Mouse (Mus musculus): ENCODE results near the gene Wdfy1.
A peak's percentile ranks its signal among the peaks of the same experiment; 100 is the strongest.

The Wdfy1 gene

DNA sequence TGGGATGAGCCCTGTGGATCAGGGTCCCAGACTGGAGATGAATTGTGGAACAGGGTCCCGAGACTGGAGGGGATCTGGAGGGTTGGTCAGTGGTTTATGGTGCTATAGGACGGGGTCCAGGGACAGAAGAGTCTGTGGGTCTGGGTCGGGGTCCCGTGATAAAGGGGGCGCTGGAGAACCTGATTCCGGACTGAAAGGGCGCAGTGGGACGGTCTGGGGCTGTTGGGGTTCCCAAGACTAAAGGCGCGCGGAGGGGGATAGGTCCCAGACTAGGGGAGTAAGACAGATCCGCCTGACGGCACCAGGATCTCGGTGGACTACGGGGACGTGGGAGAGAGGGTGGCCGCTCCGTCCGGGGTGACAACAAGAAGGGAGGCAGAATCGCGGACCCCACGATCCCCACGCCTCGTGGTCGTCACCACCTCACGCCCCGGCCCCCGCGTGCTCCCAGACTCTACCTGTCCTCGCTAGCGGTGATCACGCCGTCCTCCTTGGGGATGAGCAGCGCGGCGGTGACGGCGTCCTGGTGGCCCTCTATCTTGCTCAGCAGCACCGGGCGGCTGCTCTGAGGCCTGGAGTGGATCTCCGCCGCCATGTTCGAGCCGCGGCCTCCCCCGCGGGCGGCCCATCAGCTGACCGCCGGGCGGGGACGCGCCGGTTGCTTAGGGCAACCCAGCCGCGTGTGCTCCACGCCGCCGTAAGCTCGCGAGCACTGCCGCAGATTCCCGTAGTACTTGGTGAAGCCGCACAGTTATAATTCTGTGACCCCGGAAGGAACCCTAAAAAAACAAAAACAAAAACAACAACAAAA is 14.6 kb downstream of the Wdfy1 start:
- peak; percentile 83 for DNase-seq (ENCODE audit: low read depth, low spot score)

DNA sequence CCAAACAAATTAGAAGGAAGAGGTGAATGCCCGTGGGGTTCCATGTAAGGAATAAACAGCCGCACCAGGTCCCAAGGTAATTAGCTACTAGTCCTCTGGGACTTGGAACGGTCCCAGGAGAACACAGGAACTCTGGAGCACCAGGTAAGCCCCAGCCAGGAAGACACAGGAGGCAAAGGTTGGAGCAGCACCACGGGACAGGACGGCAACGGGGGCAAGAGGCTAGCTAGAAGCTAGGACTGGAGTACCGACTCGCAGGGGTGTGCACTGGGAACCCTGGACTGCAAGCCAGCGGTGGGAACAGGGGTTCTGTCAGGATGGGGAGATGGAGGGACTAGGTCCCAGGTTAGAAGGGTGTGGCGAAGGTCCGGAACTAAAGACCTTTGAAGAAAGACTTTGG is 15.3 kb downstream of the Wdfy1 start:
- no peak for DNase-seq (ENCODE audit: low read depth, low spot score)

DNA sequence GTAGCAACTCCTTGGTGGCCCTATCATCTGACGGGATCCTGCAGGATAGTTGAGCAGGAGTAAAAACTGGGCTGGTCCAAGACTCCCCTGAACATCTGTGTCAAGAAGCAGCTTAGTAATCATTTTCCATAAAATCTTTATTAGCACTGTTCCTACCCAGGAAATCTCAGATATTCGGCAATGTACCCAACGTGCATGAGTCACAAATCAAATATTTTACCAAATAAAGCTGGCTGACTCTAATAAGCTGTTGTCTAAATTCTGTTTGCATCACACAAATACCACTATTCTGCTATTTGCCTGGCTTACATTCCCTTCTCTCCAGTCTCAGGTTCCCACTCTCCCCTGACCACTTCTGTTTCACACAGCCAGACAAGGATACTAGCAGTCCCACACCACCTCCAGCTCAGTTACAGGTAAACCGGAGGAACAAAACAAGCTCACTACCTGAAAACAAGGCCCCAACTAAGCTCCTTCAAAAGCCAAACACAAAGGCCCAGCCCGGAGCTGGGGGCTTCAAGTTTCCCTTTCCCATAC is 16.4 kb downstream of the Wdfy1 start:
- DNase-seq (ENCODE audit: low read depth, low spot score), result no peak

DNA sequence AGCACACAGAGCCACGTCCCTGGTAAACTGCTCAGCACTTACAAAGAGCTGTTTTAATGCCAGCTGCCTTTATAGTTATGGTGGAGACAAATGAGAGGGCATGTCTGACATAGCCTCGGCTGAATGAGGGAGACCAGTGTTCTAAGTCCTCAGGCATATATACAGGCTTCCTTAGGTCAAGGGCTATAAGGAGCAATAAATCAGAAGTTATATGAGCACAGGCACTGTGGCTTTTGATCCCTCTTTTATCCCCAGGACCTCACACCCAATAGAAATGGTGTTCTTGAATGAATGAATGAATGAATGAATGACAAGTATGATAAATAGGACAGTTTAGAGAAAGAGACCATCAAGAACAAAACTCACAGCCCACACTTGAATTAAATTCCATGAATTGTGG is 16.9 kb downstream of the Wdfy1 start:
- no peak for DNase-seq (ENCODE audit: low read depth, low spot score)

DNA sequence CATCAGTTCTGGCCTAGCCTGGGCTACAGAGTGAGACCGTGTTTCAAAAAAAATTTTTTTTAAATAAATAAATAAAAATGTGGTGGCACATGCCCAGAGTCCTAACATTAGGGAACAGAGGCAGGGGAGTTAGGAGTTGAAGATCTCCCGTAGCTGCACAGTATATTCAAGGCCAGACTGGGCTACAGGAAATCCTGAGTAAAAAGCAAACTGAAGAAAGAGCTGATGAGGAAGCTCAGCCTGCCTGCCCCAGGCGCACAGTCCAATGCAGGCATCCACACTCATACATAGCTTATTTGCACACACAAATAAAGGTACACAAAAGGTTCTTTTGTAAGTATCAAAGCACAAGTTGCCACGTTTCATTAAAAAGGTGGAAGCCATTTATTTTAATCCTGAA is 18.3 kb downstream of the Wdfy1 start:
- DNase-seq (ENCODE audit: low read depth, low spot score), result no peak

DNA sequence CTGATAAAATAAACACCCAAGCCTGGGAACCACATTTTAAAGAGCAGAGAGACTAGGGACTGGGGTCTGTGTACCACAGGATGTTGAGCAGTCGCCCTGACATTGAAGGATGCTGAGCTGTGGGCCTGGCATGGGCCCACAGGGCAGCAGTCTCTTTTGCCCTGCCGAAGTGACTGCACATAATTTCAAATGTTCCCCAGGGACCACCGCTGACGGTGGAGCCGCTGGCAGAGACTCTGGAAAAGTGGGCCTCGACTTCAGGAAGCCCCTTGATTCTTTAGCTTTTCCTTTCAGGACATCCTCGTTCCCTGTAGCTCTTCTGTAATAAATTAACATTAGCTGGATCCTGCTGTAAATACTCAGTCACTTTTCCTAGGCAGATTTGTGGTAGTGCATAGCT is 18.8 kb downstream of the Wdfy1 start:
- no peak for DNase-seq (ENCODE audit: low read depth, low spot score)

DNA sequence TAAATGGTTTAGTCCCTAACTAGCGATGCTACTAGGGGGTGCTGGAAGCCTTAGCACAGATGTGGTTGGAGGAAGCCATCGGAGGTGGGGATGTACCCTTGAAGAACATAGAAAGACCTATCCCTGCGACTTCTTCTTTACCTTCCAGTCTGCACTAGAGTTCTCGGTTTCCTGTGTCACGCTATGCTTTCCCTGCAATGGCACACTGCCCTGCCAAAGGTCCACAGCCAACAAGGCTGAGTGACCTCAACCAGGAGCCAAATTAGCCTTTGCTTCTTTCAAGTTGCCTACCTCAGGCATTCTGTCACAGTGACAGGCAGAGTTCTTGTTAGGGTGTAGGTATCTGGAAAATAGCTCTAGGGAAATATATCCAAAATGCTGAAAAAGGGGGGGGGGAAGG is 19.5 kb downstream of the Wdfy1 start:
- no peak for DNase-seq (ENCODE audit: low read depth, low spot score)

DNA sequence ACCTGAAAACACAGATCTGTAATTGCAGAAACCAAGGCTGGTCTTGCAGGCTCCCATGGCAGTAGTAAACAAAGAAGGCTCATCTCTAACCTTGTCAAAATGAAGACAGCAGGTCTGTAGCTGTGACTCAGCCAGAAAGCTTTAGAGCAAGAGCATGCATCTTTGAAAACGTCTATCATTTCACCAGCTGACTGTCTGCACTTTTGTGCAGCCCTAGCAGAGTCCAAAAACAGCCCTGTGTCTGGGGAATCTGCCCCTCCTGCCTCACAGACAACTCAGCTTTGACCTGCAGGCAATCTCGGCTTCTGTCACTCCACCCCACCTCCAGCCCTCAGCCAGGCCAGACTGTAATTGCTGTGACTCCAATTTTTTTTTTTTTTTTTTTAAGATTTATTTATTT is 20.6 kb downstream of the Wdfy1 start:
- DNase-seq (ENCODE audit: low read depth, low spot score), result no peak

DNA sequence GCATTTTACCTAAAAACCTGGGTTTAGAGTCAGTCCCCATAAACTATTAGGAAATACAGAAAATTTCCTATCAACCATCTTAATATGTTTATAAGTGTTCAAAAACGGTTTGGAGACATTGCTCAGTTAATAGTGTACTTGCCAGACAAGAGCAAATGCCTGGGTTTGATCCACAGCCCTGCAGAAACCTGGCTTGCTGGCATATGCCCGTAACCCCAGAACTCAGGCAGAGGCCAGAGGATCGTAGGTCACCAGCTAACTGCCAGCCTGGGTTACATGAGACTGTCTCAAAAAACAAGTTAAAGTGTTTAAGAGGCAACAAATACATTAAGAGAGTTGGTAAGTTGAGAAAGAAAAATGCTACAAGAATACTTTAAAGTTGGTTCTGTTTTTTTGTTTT is 21.0 kb downstream of the Wdfy1 start:
- DNase-seq (ENCODE audit: low read depth, low spot score), result no peak

DNA sequence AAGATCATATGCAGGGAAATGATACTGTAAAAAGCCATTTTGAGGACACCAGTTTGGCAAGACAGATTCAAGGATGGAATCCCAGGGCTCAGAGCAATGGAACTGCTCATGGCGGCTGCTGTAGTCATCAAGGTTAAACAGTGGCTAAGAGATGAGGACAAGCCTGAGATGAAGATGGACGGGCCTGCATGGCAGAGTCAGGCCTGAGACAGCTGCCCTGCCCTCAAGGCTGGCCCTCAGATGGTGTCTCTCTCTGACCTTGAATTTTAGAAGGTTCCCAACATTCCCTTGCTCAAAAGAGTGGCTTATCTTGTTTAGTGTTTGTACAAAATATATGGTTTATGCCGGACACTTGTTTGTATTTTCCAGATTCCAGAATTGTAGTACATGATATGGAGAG is 22.5 kb downstream of the Wdfy1 start:
- no peak for DNase-seq (ENCODE audit: low read depth, low spot score)

DNA sequence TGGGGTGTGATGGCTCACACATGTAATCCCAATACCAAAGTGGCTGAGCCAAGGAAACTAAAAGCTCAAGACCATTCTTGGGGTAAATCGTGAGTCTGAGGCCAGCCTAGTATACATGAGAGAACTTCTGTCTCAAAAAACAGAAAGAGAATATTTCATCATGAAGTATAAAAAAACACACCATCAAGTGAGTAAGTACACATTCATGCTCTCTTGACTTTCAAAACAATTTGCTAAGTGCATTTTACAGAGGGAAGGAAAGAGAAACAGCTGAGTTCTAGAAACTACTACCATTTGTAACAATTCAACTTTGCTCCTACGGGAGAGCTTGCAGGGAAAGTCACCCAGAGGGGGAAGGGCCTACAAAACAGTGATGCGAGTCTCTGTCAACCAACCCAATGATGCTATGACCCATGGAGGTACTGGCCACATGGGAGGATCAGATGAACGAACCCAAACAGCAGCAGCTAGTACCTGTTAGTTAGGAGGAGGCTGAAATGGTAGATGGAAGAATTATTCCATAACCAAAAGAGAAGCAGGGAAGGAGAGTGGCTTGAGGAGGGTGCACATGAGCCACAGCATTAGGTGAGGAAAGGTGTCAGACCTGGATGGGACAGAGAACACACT is 23.1 kb downstream of the Wdfy1 start:
- DNase-seq (ENCODE audit: low read depth, low spot score), result no peak

DNA sequence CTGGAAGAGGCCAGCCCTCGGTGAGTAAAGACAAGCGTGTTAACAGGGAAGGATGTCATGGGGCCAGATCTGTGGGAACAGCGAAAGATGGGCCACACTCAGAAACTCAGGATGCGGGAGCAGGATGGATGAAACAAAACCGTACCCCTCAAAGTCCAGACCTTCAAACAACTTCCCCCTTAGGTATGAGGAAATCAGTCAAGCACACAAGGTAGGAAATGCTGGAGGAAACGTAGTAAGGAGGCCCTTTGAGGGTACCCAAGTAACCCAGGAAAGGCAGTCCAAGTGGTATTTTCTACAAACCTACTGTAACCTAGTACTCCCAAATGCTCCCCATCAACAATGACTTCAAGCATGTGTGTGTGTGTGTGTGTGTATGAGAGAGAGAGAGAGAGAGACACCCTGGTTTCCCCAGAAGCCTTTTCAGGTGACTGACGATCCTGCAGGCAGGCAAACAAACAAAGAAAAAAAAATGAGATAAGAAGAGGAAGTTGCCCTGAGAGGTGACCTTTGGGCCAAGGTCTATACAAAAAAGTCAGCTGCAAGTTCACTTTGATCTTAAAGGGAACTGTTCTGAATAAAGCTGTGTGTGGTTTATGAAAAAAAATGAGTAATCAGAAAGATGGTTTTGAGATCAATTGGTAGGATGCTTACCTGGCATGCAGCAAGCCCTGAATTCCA is 23.8 kb downstream of the Wdfy1 start:
- DNase-seq (ENCODE audit: low read depth, low spot score), result no peak

DNA sequence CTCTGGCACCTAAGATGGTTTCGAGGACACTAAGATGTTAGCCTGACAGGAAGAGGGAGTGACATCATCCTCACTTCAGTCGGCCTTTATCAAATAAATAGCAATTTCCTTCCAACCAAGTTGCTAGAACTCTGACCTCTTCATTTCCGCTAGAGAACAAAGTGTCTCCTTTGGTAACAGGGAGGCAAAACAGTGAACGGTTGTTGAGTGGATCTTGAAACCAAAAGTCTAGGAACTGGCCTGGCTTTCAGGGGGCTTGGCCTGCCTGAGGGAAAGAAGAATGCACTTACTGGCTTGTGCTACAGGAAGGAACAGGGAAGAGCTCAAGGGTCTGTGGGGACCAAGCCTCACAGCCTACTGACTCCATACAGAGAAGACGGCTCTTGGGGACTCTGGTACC is 24.8 kb downstream of the Wdfy1 start:
- no peak for DNase-seq (ENCODE audit: low read depth, low spot score)

DNA sequence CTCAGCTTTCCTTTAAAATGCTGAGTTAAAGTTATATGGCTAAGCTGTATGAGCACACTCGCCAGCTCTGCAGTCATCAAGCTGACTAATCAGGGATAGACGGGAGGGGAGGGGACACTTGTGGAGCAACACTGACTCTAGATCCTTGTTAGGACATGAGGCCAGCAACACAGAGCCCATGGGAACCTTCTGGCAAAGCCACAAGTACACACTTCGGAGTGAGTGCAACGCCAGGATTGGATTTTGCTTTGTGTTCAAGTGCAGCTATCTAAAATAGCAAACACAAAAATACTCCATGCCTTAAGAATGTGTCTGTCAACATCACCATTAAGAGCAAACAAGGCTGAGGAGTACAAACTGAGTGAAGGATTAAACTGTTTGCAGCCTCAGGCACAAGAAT is 29.9 kb downstream of the Wdfy1 start:
- no peak for DNase-seq (ENCODE audit: low read depth, low spot score)

DNA sequence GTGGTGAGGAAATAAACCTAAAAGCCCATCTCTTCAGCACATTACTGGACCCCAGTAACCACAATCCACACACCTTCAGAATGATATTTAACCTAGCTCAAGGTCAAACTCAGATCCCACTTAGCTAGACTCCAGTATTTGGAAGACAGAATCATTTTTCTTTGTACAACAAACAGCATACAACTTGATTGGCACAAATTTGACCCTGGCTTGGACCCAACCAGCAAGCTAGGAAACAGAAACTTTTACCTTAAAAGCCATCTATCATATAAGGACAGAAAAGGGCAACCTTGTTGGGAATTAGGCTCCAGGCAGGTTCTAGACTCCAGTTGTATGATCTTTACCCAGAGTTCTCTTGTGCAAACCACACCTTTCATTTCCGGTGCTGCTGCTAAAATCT is 32.6 kb downstream of the Wdfy1 start:
- DNase-seq (ENCODE audit: low read depth, low spot score), result no peak

DNA sequence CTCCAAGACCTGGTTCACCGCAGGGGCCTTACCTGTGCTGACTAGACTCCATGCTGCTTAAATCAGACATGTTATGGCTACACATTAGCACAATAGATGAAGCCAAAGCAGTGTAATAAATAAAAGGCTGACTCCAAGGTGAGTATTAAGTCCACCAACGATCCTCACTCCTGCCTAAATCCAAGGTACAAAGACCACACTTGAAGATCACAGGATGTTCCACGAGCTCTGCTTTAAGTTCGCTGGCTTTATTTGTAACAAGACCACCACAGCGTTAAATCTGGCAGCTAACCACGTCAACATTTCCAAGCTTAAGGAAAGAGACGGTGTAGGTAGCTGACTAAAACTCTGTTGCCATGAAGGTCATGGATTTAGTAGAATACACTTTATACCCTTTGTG is 33.0 kb downstream of the Wdfy1 start:
- DNase-seq (ENCODE audit: low read depth, low spot score), result no peak

DNA sequence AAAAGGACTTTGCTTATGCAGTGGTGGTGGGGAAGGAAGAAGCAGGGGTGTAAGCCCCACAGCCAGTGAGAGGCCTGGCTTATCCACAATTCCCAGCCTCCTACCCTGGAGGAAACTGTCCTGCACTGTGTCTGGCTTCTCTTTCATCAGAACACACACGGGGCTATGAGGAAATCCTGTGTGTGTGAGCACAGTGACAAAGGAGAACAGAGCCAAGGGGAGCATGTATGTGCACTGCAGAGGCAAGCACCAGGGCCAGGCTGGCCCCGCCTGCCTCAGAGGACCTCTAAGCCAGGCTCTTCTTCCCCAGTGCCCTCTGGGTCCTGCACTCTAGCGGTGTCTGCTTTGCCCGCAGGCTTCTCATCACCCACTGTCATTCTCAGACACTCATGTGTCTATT is 34.9 kb downstream of the Wdfy1 start:
- no peak for DNase-seq (ENCODE audit: low read depth, low spot score)

DNA sequence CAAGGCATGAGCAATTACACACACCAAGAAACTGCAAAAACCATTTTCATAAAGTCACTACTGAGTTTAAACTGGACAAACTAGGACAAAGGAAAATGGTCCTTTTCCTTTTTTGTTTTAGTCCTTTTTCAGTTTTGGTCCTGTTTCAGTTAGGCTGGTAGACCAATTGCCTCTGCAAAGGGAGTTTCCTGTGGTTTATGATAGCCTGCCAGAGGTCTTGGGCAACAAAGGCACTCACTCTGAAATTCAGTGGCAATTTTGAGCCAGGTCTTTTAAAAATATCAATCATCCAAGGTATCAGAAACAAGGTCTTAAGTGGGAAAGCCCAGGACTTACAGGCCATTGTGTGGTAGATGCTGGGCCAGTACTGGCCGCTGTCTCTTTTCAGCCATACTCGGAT is 36.2 kb downstream of the Wdfy1 start:
- no peak for DNase-seq (ENCODE audit: low read depth, low spot score)

DNA sequence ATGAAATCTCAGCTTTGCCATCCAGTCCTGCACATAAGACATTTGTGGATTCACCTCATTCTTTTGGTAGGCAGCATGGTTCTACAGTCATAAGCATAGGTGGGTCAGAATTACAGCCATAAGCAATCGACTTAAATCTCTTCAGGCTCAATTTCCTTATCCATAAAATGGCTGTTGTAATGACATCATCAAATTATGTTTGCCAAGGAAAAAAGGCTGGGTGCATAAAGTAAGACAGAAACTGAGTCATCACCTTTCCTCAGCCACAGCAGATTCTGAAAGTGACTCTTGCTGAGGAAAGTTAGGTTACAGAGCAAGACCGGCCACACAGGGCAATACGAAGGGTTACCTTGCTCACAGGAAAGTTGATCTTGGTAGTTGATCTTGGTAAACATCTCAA is 39.5 kb downstream of the Wdfy1 start:
- no peak for DNase-seq (ENCODE audit: low read depth, low spot score)

DNA sequence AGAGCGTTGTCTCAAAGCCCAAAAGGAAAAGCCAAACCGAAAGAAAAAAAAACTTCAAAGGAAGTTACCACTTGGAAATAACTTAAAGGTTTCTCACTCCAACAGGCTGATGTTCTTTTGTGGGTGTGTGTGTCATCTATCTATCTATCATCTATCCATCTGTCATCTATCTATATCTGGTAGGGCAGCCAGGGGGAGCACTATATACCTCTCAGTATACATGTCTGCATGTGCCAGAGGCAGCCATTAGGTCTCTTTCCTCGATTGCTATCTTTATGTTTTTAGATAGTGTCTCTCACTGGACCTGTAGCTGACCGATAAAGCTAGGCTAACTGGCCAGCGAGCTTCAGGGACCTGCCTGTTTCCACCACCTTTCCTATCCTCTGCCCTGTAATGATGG is 41.1 kb downstream of the Wdfy1 start:
- DNase-seq (ENCODE audit: low read depth, low spot score), result no peak

DNA sequence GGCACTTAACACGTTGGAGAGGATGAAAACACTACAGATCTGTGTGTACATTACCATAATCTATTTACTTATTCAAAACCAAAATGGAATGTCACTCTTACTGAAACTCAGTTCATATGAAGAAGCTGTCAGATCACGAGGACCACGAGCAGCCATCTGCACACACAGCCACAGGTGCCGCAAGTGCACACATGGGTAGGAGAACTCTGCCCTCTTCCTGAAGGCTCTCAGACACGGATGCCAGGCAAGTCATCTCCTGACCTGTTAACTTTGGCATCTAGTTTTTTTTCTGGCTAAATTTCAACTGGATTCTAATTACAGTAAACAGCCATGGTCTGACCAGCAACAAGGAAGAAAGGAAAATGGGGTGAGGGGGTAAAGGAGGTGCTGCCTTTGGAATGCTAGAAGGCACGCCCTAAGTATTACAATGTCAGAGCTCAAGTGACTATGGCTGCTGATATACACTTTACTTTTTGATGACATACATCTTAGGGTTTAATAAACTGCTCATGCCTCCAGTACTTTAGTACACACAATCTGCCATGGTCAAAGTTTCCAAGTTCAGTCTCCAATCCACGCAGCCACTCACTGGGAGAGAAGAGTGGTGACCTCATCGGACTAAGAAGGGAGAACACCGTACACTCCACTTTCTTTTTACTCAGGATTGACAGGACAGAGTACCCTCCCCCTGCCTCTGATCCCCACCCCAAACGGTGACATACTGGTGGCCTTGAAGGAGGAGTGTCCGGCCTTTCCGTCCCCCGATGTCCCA is 61.6 kb downstream of the Wdfy1 start:
- no peak for DNase-seq (ENCODE audit: low read depth, low spot score)

DNA sequence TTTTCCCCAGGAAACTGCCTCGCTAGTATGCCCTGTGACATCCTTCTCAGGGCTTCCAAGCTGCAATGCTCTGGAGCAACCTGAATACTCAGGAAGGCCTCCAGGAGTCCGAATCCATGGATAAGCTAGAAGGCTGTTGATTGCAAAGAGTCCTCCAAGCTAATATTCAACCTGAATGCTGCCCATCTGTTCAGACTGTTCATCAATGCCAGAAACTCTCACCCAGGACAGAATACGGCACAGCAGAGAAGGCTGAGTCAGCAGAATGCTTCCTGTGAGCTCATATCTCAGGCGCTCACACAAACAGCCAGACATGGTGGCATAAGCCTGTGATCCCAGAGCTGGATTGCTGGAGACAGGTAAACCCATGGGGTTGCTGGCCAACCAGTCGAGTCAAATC is 62.9 kb downstream of the Wdfy1 start:
- no peak for DNase-seq (ENCODE audit: low read depth, low spot score)
